Mouse (Mus musculus) megakaryocyte progenitor cell, adult 5-6 weeks (primary cell): ENCODE results near the gene Sh2d2a. TPM values are rescaled to one million over a fixed set of nuclear protein-coding genes. Genes with fewer than 3 reads are reported as not detected.
"Not testable (repeated sequence)": the region's sequence is repeated elsewhere in the genome, so short reads cannot be mapped to it uniquely, and the experiment has no call there.

Experiments
- ATAC-seq: replicated peaks from 2 replicates; pipeline ENCODE4 v1.8.0; 2016; ENCODE audit warnings: mild to moderate bottlenecking, moderate TSS enrichment, inconsistent platforms; ENCODE audit not compliant: poor library complexity
- total RNA-seq, 2 experiments: library from RNA; stranded (forward) in 1 of 2; stranded (reverse) in 1 of 2; fragments of 157-497, 149-512 nt in 1 of 2; fragments of 200-1000 nt in 1 of 2; gene quantifications; 2 replicates each; pipeline versions ENCODE4 v1.2.3 to v1.2.4; 2015 to 2017

Gene Sh2d2a
- total RNA-seq, 2 experiments from 2014 or later = not detected

DNA sequence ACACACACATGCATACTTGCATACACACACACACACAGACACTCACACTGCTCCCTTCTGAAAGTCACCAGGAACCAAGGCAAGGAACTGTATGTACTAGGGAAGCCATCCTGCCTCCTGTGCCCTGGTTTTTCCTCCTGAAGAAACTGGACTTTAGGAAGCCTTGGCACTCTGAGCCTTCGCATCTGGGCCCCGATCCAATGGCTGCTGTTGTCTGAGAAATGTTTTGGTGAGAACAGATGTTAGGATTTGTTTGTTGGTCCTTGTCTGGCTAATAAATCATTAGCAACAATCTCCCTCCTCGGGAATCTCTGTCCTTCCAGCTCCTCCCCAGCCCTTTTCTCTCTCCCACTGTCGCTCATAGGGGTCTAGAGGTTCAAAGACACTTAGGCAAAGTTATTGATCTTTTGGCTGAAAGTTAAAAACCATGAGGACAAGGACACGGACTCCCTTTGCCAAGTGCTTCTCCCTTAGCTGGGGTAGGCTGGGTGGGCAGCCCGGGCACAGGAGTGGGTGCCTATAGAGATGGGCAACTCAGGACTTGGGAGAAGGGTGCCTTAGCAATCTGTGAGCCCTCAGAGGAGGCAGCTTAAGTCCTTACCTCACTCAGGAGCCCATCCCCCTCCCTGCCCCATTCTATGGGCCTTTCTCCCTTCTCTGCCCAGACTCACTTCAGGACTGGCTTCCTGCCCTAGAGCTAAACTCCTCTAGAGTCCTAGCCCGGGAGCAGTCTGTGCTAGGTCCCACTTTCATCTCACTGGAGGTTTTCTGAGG, 8.4 kb downstream of the Sh2d2a start:
- no peak for ATAC-seq

DNA sequence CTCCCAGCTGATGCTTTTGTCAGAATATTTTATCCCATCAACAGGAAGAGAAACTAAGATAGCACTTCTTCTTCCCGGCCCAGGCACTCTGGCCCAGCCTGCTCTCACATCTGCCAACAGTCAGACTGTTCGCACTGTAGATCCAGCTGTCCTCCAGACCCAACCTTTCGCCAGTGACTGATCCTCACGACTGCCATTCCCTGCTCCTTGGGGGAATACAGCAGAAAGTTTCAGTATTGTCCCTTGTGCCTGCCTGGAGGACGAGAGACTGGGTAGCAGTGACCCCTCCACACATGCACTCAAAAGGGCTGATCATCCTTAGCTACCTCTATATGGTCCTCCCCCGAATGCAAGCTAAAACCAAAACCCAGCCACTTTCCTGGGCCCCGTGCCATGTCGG, 9.4 kb downstream of the Sh2d2a start:
- ATAC-seq = no peak

DNA sequence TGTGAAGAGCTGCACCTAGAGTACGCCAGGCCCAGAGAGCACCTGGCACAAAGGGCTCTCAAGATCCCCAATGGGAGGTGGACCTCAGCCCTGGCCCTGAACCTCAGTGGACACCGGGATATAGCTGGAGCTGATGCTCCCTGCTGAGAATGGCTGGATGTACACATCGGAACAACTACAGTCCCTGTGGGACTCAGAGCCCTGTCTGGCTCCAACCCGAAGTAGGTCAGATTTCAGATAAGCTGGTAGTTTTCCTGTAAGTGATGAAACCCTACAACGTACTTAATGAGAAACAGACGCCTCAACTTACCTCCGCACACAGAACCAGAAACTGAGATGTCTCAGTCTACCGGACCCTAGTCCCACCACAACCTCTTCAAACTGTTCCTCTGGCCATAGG, 11.1 kb downstream of the Sh2d2a start:
- ATAC-seq = no peak

DNA sequence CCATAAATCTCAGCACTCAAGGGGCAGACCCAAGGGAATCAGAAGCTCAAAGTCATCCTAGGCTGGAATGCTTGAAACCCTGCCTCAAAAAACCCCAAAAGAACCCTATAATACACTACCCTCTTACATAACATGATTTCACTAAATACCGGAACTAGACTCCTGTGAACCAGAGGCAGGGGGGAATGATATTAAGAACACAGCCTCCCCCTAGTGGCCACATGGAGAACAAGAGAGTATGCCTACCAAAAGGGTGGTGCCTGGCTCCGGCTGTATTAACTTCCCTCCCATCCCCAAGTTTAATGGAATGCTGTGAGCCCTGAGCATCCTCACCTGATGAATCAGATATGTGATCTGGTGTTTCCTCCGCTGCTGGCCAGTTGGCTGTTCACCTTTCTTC, 13.3 kb downstream of the Sh2d2a start:
- ATAC-seq = peak; percentile 97

DNA sequence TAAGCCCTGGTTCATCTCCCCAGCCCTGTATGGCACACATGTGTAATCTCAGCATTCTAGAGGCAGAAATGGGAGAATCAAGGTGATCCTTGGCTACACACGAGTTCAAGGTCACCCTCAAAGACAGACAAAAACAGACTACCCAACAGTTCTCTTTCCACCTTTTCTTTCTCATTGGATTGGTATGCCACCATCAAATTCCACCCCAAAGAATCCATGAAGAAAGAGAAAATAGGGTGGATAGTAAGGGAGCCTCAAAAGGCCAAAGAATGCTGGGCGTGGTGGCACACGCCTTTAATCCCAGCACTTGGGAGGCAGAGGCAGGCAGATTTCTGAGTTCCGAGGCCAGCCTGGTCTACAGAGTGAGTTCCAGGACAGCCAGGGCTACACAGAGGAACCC, 17.6 kb downstream of the Sh2d2a start:
- not testable (repeated sequence) for ATAC-seq

DNA sequence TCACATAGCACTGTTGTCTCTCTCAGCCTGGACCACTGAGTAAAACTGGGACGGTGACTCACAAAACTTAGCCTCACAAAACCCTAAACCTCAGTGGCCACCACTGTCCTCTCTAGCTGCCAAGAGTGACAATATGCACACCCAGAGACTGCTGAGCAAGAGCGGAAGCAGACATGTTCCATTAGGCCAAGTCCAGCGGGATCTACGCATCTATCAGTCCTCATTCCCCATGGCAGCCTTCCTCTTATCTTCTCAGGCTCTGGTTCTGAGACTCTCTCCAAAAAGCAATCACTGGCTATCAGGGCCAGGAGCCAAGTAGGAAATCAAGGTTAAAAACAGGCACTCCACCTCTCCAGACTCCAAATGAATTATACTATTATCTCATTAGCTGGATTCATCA, 31.2 kb downstream of the Sh2d2a start:
- ATAC-seq = no peak

DNA sequence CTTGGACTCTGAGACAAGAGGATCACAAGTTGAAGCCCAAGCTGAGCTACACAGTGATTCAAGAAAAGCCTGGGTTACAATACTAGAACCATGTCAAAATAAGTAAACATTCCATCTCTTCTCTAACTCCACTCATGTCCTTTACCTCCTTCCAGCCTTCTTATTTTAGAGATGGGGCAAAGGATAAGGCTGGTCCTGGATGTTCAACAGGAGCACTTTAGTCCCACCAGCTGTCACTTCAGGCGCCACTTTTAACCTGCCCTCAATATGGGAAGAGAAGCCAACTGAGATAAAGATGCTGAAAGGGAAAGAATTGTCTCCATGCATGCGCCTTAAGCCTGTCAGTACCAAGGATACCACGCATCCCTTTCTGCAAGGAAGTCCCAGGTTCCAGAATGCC, 37.7 kb downstream of the Sh2d2a start:
- ATAC-seq = no peak

DNA sequence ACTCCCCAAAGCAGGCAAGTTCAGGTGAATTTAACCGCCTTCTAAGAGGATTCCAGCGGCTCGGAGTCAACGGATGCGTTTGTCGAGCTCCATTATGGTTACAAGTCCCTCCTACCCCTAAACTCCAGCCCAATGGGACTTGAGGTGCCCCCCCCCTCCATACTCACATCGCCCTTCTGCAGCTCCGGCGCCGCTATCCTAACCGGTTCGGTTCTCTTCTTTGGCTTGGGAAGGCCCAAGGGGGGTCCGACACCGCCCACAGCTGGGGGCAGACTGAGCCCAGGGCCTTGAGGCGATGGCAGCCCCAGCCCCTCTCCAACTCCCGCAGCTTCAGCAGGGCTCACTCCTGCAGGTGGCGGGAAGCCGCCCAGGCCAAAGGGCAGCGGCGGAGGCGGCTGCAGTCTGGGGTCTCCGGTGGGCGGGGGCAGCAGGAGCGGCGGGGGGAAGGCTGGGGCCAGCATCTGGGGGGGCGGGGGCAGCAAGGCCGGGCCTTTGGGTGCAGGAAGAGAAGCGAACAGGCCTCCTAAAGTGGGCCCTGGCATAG, 38.2 kb downstream of the Sh2d2a start:
- ATAC-seq = peak; percentile 34

DNA sequence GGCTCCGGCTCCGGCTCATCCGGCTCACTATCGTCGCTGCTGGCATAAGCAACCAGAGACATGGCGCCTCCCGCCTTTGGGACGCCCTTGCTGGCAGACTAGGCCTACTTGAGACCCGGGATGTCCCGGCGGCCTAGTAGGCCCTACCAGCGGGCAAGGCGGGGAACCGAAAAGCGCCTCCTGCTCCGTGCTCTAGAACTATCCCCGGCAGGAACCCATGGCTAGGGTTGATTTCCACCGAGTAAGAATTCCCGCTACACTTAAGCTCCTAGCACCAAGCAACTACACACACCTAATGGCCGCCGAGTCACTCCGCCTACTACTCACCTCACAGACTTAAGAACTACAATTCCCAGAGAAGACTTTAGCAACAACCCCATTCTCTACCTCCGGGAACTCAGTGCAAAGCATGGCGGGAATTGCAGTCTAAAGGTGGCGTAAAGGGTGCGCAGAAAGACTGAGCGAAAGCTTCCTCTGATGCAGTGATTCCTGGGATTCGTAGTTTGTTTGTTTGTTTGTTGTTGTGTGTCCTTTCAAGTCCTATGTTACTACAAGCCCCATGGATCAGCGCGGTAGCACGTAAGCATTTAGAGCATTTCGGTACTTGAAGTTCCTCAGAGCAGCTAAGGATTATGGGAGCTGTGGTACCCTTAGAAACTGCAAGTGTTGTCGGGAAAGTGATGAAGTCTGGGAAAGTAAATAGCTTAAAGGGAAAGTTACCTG, 38.9 kb downstream of the Sh2d2a start, which contains the start of gene Prcc:
Prcc (minus strand) TSS at position 328 of the 723 bp plus-strand sequence.
- ATAC-seq = peak; percentile 93

DNA sequence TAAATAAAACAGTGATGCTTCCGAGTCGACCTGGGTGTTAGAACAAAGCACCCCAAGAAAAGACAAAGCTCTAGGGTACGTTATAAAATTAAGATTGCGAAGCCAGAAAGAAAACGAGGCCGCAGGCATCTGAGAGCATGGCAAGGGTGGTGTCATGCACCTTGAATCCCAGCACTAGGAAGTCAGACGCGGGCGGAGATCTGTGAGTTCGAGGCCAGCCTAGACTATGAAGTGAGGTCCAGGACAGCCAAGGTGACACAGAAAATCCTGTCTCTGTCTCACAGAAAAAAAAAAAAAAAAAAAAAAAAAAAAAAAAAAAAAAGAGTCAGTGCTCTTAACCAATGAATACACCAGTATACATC, 39.4 kb downstream of the Sh2d2a start:
- ATAC-seq = peak; percentile 9; the same call in 1 of the 2 replicates

DNA sequence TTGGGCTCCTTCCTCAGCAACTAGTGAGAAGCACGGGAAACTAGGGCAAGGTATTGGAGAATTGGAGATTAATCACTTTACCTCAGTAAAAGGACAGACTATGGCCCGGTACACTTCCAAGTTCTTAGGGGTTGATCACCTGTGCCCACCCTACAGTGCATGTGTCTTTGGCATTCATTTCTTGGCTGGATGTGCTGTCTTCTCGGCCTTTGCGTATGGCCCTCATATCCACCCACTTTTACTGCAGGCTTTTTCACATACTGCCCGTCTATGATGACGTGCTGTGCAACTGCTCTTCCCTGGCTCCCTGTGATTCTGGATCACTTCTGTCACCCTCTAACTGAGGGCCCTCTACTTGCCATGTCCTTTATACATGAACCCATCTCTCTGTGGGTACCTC, 39.9 kb downstream of the Sh2d2a start:
- no peak for ATAC-seq

DNA sequence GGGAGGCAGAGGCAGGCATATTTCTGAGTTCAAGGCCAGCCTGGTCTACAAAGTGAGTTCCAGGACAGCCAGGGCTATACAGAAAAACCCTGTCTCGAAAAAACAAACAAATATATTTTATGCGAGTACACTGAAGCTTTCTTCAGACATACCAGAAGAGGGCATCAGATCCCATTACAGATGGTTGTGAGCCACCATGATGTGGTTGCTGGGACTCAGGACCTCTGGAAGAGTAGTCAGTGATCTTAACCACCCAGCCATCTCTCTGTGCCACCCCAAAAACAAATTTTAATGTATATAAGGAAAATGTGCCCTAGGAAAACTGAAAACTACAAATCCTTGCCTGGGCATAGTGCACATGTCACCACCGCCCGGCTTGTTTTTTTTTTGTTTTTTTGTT, 40.8 kb downstream of the Sh2d2a start:
- not testable (repeated sequence) for ATAC-seq

DNA sequence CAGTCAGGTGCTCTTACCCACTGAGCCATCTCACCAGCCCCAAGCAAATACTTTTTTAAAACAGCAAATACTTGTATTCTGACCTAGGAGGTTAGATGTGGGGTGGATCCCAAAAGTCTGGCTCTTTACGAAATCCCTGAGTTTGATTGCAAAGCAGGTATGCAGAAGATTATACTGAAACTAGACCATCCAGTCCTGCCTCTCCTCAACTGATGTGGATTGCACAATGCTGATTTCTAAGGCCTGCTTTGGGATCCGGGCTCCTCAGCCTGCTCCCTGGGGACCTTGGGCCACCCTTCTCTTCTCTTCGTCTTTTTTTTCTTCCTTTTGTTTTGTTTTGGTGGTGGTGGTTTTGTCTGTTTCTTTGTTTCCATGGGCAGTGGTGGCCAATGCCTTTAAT, 44.9 kb downstream of the Sh2d2a start:
- no peak for ATAC-seq

DNA sequence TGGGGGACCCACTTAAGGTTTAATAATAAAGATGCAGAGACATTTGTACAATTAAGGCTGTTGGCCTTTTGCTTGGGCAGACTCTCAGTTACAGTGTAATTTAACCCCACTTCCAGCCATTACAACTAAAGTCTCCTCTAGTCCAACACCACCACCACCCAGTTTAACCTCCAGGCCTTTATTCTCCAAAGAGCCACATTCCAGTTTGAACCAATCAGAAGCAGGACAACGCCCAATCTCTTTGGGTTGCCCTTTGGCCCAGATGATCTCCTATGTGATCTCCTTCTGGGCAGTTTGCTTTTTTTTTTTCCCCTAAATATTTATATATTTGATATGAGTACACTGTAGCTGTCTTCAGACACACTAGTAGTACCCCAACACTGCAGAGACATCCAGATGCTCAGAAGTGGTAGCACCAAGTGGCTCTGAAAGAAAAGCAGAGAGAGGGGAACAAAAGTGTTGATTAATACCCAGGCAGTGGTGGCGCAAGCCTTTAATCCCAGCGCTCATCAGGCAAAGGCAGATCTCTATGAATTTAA, 46.9 kb downstream of the Sh2d2a start:
- 0 out of 2 replicates have a peak, but pooled peaks have one; percentile 6 for ATAC-seq

DNA sequence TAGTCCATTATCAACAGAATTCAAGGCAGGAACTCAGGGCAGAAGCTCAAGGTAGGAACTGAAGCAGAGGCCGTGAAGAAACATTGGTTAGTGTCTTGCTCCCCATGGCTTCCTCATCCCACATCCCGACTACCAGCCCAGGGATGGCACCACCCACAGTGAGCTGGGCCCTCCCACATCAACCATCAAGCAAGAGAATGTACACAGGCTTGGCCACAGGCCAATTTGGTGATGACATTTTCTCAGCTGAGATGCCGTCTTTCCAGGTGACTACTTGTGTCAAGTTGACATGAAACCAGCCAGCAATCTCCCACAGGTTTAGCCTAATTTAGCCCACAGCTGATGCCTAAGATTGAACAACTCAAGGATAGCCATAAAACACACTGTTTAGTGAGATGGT, 52.7 kb downstream of the Sh2d2a start:
- no peak for ATAC-seq

DNA sequence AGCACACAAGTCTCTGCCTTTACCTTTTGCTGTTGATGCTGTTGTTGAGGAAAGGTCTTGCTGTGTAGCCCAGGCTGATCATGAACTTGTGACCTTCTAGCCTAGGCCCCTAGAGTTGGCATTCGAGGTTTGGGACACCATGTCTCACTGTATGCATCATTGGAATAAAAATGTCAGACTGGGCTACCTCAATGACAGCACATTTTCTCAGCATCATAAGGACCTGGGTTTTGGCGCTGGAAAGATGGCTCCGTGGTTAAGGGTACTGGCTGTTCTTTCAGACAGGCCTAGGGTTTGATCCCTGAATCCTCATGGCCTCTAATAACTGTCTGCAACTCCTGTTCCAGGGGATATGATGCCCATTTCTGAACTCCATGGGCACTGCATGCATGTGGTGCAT, 53.2 kb downstream of the Sh2d2a start:
- ATAC-seq = no peak

DNA sequence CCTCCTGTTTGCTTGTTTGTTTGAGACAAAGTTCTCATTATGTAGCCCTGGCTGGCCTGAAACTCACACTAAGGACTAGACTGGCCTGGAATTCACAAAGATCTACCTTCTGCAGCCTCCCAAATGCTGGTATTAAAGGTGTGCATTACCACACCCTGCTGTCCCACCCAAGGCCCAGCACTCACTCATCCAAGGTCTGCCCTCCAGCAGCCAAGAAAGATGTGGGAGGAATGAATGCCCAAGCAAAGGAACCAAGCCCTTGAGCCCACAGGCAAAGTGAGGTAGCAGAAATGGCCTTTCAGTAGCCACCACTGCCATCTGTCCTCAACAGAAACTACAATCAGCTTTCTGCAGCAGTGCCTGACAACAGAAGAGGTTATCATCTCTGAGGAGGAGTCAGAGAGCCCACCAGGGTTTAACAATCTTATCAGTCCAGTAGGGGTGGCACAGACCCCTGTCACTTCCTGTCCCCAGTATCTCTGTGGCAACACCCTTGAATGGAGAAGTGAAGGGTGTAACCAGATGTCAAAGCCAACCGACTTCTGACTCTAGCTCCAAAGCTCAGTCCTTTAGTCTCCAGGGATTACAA, 54.6 kb downstream of the Sh2d2a start:
- peak; percentile 79 for ATAC-seq

DNA sequence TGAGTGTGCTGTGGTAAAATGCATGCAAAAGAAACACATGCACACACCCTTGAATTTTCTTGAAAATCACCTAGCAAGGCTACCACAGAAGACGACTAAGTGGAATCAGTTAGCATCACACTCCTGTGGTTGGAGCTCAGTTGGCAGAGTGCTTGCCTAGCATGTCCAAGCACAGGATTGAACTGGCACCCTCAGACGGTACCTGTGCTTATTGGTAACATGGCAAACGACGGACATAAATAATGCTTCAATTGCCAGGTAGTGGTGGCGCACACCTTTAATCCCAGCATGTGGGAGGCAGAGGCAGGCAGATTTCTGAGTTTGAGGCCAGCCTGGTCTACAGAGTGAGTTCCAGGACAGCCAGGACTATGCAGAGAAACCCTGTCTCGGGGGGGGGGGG, 55.4 kb downstream of the Sh2d2a start:
- ATAC-seq = 0 out of 2 replicates have a peak, but pooled peaks have one; percentile 2

DNA sequence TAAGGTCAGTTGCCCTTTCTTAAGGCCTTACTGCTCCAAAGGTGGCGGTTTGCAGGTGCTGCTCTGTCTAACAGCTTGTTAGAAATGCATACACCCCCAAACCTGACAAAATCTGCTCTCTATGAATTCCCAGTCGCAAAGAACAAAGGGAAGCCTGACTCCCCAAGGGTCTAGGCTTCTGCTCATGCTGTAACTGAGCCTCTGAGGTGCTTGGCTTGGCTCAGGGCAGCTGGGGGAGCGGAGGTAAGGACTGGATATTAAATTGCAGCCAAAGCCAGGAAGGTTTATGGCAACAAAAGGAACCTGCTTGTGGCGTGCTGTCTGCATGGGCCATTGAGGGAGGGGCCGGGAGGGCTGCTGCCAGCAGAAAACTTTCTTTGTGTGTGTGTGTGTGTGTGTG, 57.3 kb downstream of the Sh2d2a start:
- ATAC-seq = no peak
